Mouse (Mus musculus) heart, adult 2 months (tissue): ENCODE measurements around the gene Rrbp1. TPM values are rescaled to one million over a fixed set of nuclear protein-coding genes. Genes with fewer than 3 reads are reported as not detected.
A peak's percentile ranks its signal among the peaks of the same experiment; 100 is the strongest.

ENCODE experiments used
- DNase-seq, 2 experiments: peaks; one replicate each; pipeline ENCODE4 v3.0.0; 2021
- H3K27ac ChIP-seq: fragments of 200-600 bp; 2 replicates; pipeline ENCODE4 v1.8.1; 2022
- H3K27me3 ChIP-seq: fragments of 200-500 bp; 2 replicates; pipeline ENCODE4 v1.6.1; 2012; ENCODE audit warnings: mild to moderate bottlenecking, low read length, inconsistent platforms, mixed read lengths; ENCODE audit not compliant: control insufficient read depth, insufficient read depth
- H3K36me3 ChIP-seq: fragments of 200-500 bp; 2 replicates; pipeline ENCODE4 v1.6.1; 2012; ENCODE audit warnings: low read length, inconsistent platforms; ENCODE audit not compliant: control insufficient read depth, insufficient read depth
- H3K4me1 ChIP-seq: fragments of 200-500 bp; 2 replicates; pipeline ENCODE4 v1.6.1; 2011; ENCODE audit warnings: low read length; ENCODE audit not compliant: control insufficient read depth, insufficient read depth
- H3K4me3 ChIP-seq: fragments of 200-600 bp; 2 replicates; pipeline ENCODE4 v1.8.1; 2022
- H3K79me2 ChIP-seq: fragments of 200-500 bp; replicated peaks from 2 replicates; pipeline ENCODE4 v1.6.1; 2012; ENCODE audit warnings: mild to moderate bottlenecking, inconsistent platforms, low read length, moderate library complexity, mixed read lengths; ENCODE audit not compliant: control insufficient read depth, insufficient read depth
- H3K9ac ChIP-seq: fragments of 200-500 bp; 2 replicates; pipeline ENCODE4 v1.6.1; 2012; ENCODE audit warnings: low read depth, mild to moderate bottlenecking, control low read depth, inconsistent platforms, low read length, mixed read lengths
- CTCF ChIP-seq: fragments of 200-600 bp; IDR thresholded peaks from 2 replicates; pipeline ENCODE4 v1.8.1; 2022; ENCODE audit warnings: antibody characterized with exemption, mild to moderate bottlenecking, moderate library complexity
- EP300 ChIP-seq: fragments of 200-500 bp; IDR thresholded peaks from 2 replicates; pipeline ENCODE4 v1.6.1; 2011; ENCODE audit warnings: low read depth, low read length, control low read depth; ENCODE audit not compliant: insufficient read depth
- POLR2A ChIP-seq: fragments of 200-500 bp; IDR thresholded peaks from 2 replicates; pipeline ENCODE4 v1.6.1; 2011; ENCODE audit warnings: mild to moderate bottlenecking, low read depth, low read length, control low read depth; ENCODE audit not compliant: insufficient read depth
- WGBS: fragments of 180-500 bp; shearing (Covaris S2); methylation state at CpG from one replicate; pipeline ENCODE4 v1.1.7; 2018; 5-methylcytosine and 5-hydroxymethylcytosine counted together
- intact Hi-C: fragments of 180-260 bp; cut with DNase I; formaldehyde crosslinking; loops from one replicate; pipeline ENCODE4 v1.15.1; 2025
- polyA plus RNA-seq: library from polyadenylated mRNA; depleted of rRNA; stranded (reverse); fragments of >200 nt; gene quantifications from 2 replicates; pipeline ENCODE4 v1.2.3, GENCODE M21; 2012
- total RNA-seq, 2 experiments: library from RNA; stranded (reverse); gene quantifications; 2 replicates each; pipeline ENCODE4 v1.2.3; 2021

Rrbp1 gene
- total and polyA plus RNA-seq, 3 experiments, result 47.2 to 117 (median 106) TPM

- Histone ChIP-seq H3K27me3 (no peaks in the 10 kb centered on the region), H3K4me3 (no peak overlapping the region), H3K79me2 (peaks cover 14% of the 10 kb centered on the region), H3K27ac (no peak overlapping the region), H3K9ac (no peak overlapping the region), H3K4me1 (peaks cover 28% of the 10 kb centered on the region), H3K36me3 (peaks cover 28% of the 10 kb centered on the region)
- intact Hi-C loops, result loop anchor here (10.0 kb wide), 1 partner anchor 297 kb away; no protein-coding TSS in a partner anchor
- DNase-seq, result no peak
- TF ChIP-seq EP300 (no peak), POLR2A (no peak), CTCF (no peak)
- 41% methylated on average over 2 of the region's 2 CpGs for WGBS
These were observed 23.6 kb downstream of the Rrbp1 start for GRCm38 (mm10) chr2:143987485-143987884.

- no peak overlapping the region for H3K27ac ChIP-seq
- H3K79me2 ChIP-seq, result 0 out of 2 replicates have a peak, but pooled peaks cover 4% of the 10 kb centered on the region
- intact Hi-C loops, result loop anchor here (5.0 to 10.0 kb wide), 2 partner anchors 234 to 301 kb away; no protein-coding TSS in a partner anchor
- WGBS, result 46% methylated on average over 2 of the region's 2 CpGs
- TF ChIP-seq CTCF (peak; percentile 38), POLR2A (no peak)
- peaks cover 17% of the 10 kb centered on the region for H3K4me1 ChIP-seq
- peak in 1 of 2 experiments; percentile 20 for DNase-seq
- peaks cover 16% of the 10 kb centered on the region for H3K36me3 ChIP-seq
- H3K9ac ChIP-seq, result no peak overlapping the region
- H3K27me3 ChIP-seq, result no peaks in the 10 kb centered on the region
- no peak overlapping the region for H3K4me3 ChIP-seq
These were observed 27.6 kb downstream of the Rrbp1 start for GRCm38 (mm10) chr2:143983482-143983881.

DNA sequence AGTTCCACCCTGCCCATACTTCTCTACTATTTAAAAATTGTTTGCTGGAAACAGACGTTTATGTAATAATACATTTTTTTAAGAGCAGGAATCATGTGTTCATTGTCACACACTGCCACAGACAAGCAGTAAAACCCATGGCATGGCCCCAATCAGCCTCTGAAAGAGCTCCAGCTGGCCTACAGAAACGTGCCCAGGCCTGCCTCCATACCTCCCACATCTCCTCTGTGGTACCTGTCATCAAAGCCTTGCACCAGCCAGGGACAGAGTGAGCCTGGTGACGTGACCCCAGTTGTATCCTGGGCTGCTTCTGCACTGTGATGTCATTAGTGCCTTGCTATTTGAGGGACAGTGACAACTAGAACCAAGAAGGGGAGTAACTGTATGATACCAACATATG is 28.2 kb downstream of the Rrbp1 start:
- peak in 1 of 2 experiments; percentile 15 for DNase-seq
- 0 out of 2 replicates have a peak, but pooled peaks cover 4% of the 10 kb centered on the region for H3K79me2 ChIP-seq
- H3K36me3 ChIP-seq, result peaks cover 13% of the 10 kb centered on the region
- intact Hi-C loops, result loop anchor here (5.0 to 10.0 kb wide), 2 partner anchors 234 to 302 kb away; no protein-coding TSS in a partner anchor
- H3K9ac ChIP-seq, result no peak overlapping the region
- H3K4me3 ChIP-seq, result no peak overlapping the region
- TF ChIP-seq EP300, result no peak
- TF ChIP-seq POLR2A, result no peak
- no peak for TF ChIP-seq CTCF
- H3K4me1 ChIP-seq, result peaks cover 19% of the 10 kb centered on the region
- H3K27me3 ChIP-seq, result no peaks in the 10 kb centered on the region
- 35% methylated on average over 3 of the region's 3 CpGs for WGBS
- no peak overlapping the region for H3K27ac ChIP-seq

- intact Hi-C loops, result loop anchor here (5.0 to 10.0 kb wide), 2 partner anchors 235 to 303 kb away; no protein-coding TSS in a partner anchor
- Histone ChIP-seq H3K27ac (no peak overlapping the region), H3K9ac (no peak overlapping the region), H3K36me3 (peaks cover 8% of the 10 kb centered on the region), H3K27me3 (no peaks in the 10 kb centered on the region), H3K4me3 (no peak overlapping the region), H3K79me2 (0 out of 2 replicates have a peak, but pooled peaks cover 3% of the 10 kb centered on the region), H3K4me1 (peaks cover 14% of the 10 kb centered on the region)
- 76% methylated on average over 4 of the region's 4 CpGs for WGBS
- TF ChIP-seq EP300, result no peak
- no peak for TF ChIP-seq POLR2A
- no peak for TF ChIP-seq CTCF
- peak in 1 of 2 experiments; percentile 13 for DNase-seq
These were observed 28.9 kb downstream of the Rrbp1 start for GRCm38 (mm10) chr2:143982152-143982551.

- no peak overlapping the region for H3K27ac ChIP-seq
- H3K27me3 ChIP-seq, result no peaks in the 10 kb centered on the region
- peaks cover 7% of the 10 kb centered on the region for H3K36me3 ChIP-seq
- H3K9ac ChIP-seq, result no peak overlapping the region
- intact Hi-C loops, result loop anchor here (2.0 to 10.0 kb wide), 3 partner anchors 114 to 304 kb away; no protein-coding TSS in a partner anchor
- DNase-seq, result peak; percentile 56 to 78
- TF ChIP-seq POLR2A (no peak), CTCF (peak; percentile 89), EP300 (peak; percentile 56; the same call in 1 of the 2 replicates)
- 37% methylated on average over 6 of the region's 6 CpGs for WGBS
- peaks cover 12% of the 10 kb centered on the region for H3K4me1 ChIP-seq
- no peak overlapping the region for H3K4me3 ChIP-seq
- 0 out of 2 replicates have a peak, but pooled peaks cover 2% of the 10 kb centered on the region for H3K79me2 ChIP-seq
These were observed 30.2 kb downstream of the Rrbp1 start for GRCm38 (mm10) chr2:143980781-143981398.
